Mouse (Mus musculus): Measurements from ENCODE around the gene Mecom. TPM values are rescaled to one million over a fixed set of nuclear protein-coding genes. Genes with fewer than 3 reads are reported as not detected.

Mecom gene
- total and polyA plus RNA-seq, 2 experiments from 2014 or later = 2.6 to 5.1 TPM

DNA sequence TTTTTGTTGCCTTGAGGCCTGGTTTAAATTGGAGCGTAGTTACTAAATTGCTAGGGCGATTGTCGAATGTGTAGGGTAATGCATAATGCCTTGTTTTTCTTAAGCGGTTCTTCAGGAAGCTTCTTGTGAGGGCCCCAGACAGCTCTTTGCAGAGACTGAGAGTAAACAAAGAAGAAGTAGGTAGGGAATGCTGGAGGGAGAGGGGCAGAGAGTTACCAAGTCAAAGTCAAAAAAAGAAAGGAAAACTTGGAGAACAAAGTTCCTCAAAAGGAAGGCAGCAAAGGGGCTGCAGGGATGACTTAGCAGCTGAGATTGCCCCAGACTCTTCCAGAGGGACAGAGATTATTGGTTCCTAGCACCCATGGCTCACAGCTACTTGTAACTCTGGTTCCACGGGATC lies 126.9 kb downstream of the Mecom start:
- H3K4me1 ChIP-seq (ENCODE audit: insufficient read depth, low read length) = no peaks in the 10 kb centered on the region
- H3K9ac ChIP-seq (replicated peaks; ENCODE audit: low read length, poor library complexity, severe bottlenecking) = no peak overlapping the region
- H3K4me2 ChIP-seq (ENCODE audit: low read depth, low read length, poor library complexity, severe bottlenecking) = no peak overlapping the region
- WGBS = 90% methylated on average over 5 of the region's 5 CpGs
- no peaks in the 10 kb centered on the region for H3K9me3 ChIP-seq (ENCODE audit: low read length)
- no peaks in the 10 kb centered on the region for H3K27me3 ChIP-seq (ENCODE audit: insufficient read depth, low read length)
- H3K4me3 ChIP-seq (ENCODE audit: low read depth, low read length) = no peak overlapping the region
- DNase-seq (ENCODE audit: low spot score) (no peak), ATAC-seq (ENCODE audit: low FRiP score) (no peak)
- TF ChIP-seq CTCF (IDR thresholded peaks at IDR 0.05) = no peak
- H3K27ac ChIP-seq (ENCODE audit: low read depth, low read length) = no peak overlapping the region
- H3K36me3 ChIP-seq (ENCODE audit: insufficient read depth, low read length) = no peaks in the 10 kb centered on the region

DNA sequence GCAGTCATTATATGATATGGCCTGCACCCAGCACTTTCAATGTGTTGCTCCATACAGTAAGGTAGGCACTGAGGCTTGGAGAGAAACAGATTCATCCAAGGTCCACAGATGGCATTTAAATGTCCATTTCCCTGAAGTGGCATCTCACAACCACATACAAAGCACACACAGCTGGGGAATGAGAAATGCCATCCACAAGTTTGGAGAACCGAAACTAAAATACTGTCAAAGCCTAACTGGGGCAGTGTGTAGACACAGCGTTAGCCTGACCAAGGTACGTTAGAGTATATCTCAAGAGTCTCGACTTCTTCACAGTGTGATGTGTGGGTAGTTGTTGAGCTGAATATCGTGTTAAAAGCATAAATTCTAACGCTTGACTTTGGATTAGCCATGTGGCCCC lies 133.6 kb downstream of the Mecom start:
- no peak overlapping the region for H3K27ac ChIP-seq (ENCODE audit: low read depth, low read length)
- H3K4me3 ChIP-seq (ENCODE audit: low read depth, low read length) = no peak overlapping the region
- no peak for TF ChIP-seq CTCF (IDR thresholded peaks at IDR 0.05)
- no peaks in the 10 kb centered on the region for H3K4me1 ChIP-seq (ENCODE audit: insufficient read depth, low read length)
- no peak for DNase-seq (ENCODE audit: low spot score)
- H3K27me3 ChIP-seq (ENCODE audit: insufficient read depth, low read length) = no peaks in the 10 kb centered on the region
- no peak overlapping the region for H3K9ac ChIP-seq (replicated peaks; ENCODE audit: low read length, poor library complexity, severe bottlenecking)
- H3K9me3 ChIP-seq (ENCODE audit: low read length) = no peaks in the 10 kb centered on the region
- no peaks in the 10 kb centered on the region for H3K36me3 ChIP-seq (ENCODE audit: insufficient read depth, low read length)
- no peak for ATAC-seq (ENCODE audit: low FRiP score)
- 90% methylated on average over 6 of the region's 6 CpGs for WGBS
- H3K4me2 ChIP-seq (ENCODE audit: low read depth, low read length, poor library complexity, severe bottlenecking) = no peak overlapping the region

DNA sequence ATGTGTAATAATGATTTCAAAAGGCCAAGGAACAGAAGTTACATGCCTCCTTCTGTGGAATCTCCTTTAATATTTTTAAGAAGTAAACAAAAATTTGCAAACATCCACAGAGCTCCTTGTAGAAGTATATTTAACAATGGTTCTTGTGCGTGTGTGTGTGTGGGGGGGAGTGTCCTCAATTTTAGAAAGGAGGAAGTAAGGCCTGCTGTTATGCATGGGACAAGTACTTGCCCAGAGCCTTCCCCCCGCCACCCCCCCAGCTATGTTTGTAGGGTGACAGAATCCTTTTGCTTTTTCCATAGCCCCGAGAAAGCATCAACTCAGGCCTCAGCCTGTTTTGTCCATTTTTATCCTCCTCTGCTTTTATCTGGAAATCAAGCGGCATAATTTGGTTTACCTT lies 137.0 kb downstream of the Mecom start:
- H3K9me3 ChIP-seq (ENCODE audit: low read length) = no peaks in the 10 kb centered on the region
- no peak for ATAC-seq (ENCODE audit: low FRiP score)
- no peaks in the 10 kb centered on the region for H3K27me3 ChIP-seq (ENCODE audit: insufficient read depth, low read length)
- H3K4me3 ChIP-seq (ENCODE audit: low read depth, low read length) = no peak overlapping the region
- H3K9ac ChIP-seq (replicated peaks; ENCODE audit: low read length, poor library complexity, severe bottlenecking) = no peak overlapping the region
- TF ChIP-seq CTCF (IDR thresholded peaks at IDR 0.05) = no peak
- WGBS = 58% methylated on average over 4 of the region's 4 CpGs
- H3K4me1 ChIP-seq (ENCODE audit: insufficient read depth, low read length) = no peaks in the 10 kb centered on the region
- DNase-seq (ENCODE audit: low spot score) = no peak
- no peaks in the 10 kb centered on the region for H3K36me3 ChIP-seq (ENCODE audit: insufficient read depth, low read length)
- no peak overlapping the region for H3K27ac ChIP-seq (ENCODE audit: low read depth, low read length)
- H3K4me2 ChIP-seq (ENCODE audit: low read depth, low read length, poor library complexity, severe bottlenecking) = no peak overlapping the region

GRCm38 (mm10) chr3:30404821-30405220 lies 143.0 kb downstream of the Mecom start:
- no peak overlapping the region for H3K9ac ChIP-seq (replicated peaks; ENCODE audit: low read length, poor library complexity, severe bottlenecking)
- H3K4me2 ChIP-seq (ENCODE audit: low read depth, low read length, poor library complexity, severe bottlenecking) = no peak overlapping the region
- no peaks in the 10 kb centered on the region for H3K9me3 ChIP-seq (ENCODE audit: low read length)
- H3K4me1 ChIP-seq (ENCODE audit: insufficient read depth, low read length) = no peaks in the 10 kb centered on the region
- no peaks in the 10 kb centered on the region for H3K27me3 ChIP-seq (ENCODE audit: insufficient read depth, low read length)
- TF ChIP-seq CTCF (IDR thresholded peaks at IDR 0.05) = no peak
- no peak for DNase-seq (ENCODE audit: low spot score)
- no peaks in the 10 kb centered on the region for H3K36me3 ChIP-seq (ENCODE audit: insufficient read depth, low read length)
- ATAC-seq (ENCODE audit: low FRiP score) = no peak
- no peak overlapping the region for H3K4me3 ChIP-seq (ENCODE audit: low read depth, low read length)
- H3K27ac ChIP-seq (ENCODE audit: low read depth, low read length) = no peak overlapping the region
- 63% methylated on average over 4 of the region's 4 CpGs for WGBS

GRCm38 (mm10) chr3:30398911-30399310 lies 148.9 kb downstream of the Mecom start:
- Histone ChIP-seq H3K4me3 (ENCODE audit: low read depth, low read length) (no peak overlapping the region), H3K9me3 (ENCODE audit: low read length) (no peaks in the 10 kb centered on the region), H3K27ac (ENCODE audit: low read depth, low read length) (no peak overlapping the region), H3K36me3 (ENCODE audit: insufficient read depth, low read length) (no peaks in the 10 kb centered on the region), H3K4me1 (ENCODE audit: insufficient read depth, low read length) (no peaks in the 10 kb centered on the region), H3K4me2 (ENCODE audit: low read depth, low read length, poor library complexity, severe bottlenecking) (no peak overlapping the region), H3K27me3 (ENCODE audit: insufficient read depth, low read length) (no peaks in the 10 kb centered on the region), H3K9ac (replicated peaks; ENCODE audit: low read length, poor library complexity, severe bottlenecking) (no peak overlapping the region)
- WGBS = 91% methylated on average over 7 of the region's 7 CpGs
- TF ChIP-seq CTCF (IDR thresholded peaks at IDR 0.05) = no peak
- no peak for ATAC-seq (ENCODE audit: low FRiP score)
- no peak for DNase-seq (ENCODE audit: low spot score)

- TF ChIP-seq CTCF (IDR thresholded peaks at IDR 0.05) = no peak
- no peaks in the 10 kb centered on the region for H3K36me3 ChIP-seq (ENCODE audit: insufficient read depth, low read length)
- H3K4me2 ChIP-seq (ENCODE audit: low read depth, low read length, poor library complexity, severe bottlenecking) = no peak overlapping the region
- ATAC-seq (ENCODE audit: low FRiP score) = no peak
- H3K9ac ChIP-seq (replicated peaks; ENCODE audit: low read length, poor library complexity, severe bottlenecking) = no peak overlapping the region
- DNase-seq (ENCODE audit: low spot score) = no peak
- 87% methylated on average over 4 of the region's 4 CpGs for WGBS
- no peaks in the 10 kb centered on the region for H3K9me3 ChIP-seq (ENCODE audit: low read length)
- H3K4me3 ChIP-seq (ENCODE audit: low read depth, low read length) = no peak overlapping the region
- no peaks in the 10 kb centered on the region for H3K4me1 ChIP-seq (ENCODE audit: insufficient read depth, low read length)
- H3K27me3 ChIP-seq (ENCODE audit: insufficient read depth, low read length) = no peaks in the 10 kb centered on the region
- H3K27ac ChIP-seq (ENCODE audit: low read depth, low read length) = no peak overlapping the region
These were observed 152.9 kb downstream of the Mecom start for GRCm38 (mm10) chr3:30394911-30395310.

All from midbrain, postnatal 0 days (tissue).